Mouse (Mus musculus) myocyte (in vitro differentiated cells): ENCODE data around the gene Anp32b.

Experiments used
- POLR2A ChIP-seq: IDR thresholded peaks from one replicate; pipeline ENCODE4 v1.6.1; 2011; ENCODE audit warnings: low read depth, mild to moderate bottlenecking, control low read depth, moderate library complexity; ENCODE audit not compliant: insufficient read length
- TCF12 ChIP-seq: IDR thresholded peaks from one replicate; pipeline ENCODE4 v1.6.1; 2011; ENCODE audit warnings: mild to moderate bottlenecking, control low read depth; ENCODE audit not compliant: poor library complexity, insufficient read depth, severe bottlenecking

DNA sequence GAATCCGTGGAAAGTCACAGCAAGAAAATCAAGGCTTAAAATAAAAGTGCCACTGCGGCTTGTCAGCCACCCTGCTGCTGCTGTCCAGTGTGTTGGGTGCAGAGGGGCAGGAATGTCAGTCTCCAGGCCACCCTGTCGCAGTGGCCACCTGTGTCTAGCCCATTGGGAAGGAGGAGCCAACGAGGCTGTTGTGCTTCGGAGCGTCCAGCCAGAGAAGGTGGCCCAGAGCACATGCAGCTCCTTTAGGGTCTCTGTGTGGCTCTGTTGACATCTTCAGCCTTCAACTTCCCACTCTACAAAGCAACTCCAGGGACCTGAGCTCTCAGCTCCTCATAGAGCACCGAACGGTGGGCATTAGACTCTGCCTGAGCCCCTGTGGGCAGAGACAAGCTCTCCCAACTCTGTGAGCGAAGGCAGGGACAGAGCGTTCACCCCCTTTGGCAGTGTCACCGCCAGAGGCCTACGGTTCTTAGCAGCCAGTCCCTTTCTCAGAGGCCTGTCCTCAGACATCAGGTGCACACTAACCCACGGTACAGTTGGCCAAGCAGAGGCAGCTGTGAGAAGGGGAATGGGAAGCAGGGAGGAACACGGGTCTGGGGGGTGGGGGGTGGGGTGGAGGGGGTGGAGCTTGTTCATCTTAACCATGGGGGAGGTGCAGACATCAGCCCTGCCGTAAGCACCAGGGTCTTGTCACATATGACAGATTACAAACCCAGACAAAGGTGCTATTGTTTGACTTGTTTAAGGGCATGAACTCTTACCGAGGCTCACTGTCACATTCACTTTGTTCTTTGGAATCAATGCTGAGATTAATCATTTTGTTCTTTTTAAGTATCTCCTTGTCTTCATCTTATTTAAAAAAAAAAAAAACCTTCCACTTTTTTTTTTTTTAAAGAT lies 52.2 kb downstream of the Anp32b start:
- TF ChIP-seq POLR2A (no peak), TCF12 (no peak)
